Mouse (Mus musculus) heart, postnatal 0 days (tissue): ENCODE measurements around the gene Hivep3. TPM values are rescaled to one million over a fixed set of nuclear protein-coding genes. Genes with fewer than 3 reads are reported as not detected.

ENCODE experiments used
- ATAC-seq: fragments of 200-750 bp; cut with Nextera tagmentation; 2 replicates; pipeline ENCODE4 v1.8.0; 2017; ENCODE audit warnings: low read depth, moderate number of reproducible peaks, moderate library complexity; ENCODE audit not compliant: insufficient read depth
- DNase-seq: peaks from one replicate; pipeline ENCODE4 v3.0.0-alpha.2; 2016; ENCODE audit warnings: low spot score
- H3K27ac ChIP-seq: fragments of 300-500 bp; sonication (generic); 2 replicates; pipeline ENCODE4 v1.5.1; 2014; ENCODE audit warnings: low read depth, mild to moderate bottlenecking
- H3K27me3 ChIP-seq: fragments of 300-500 bp; sonication (generic); 2 replicates; pipeline ENCODE4 v1.6.1; 2014; ENCODE audit warnings: low read length, mixed read lengths; ENCODE audit not compliant: control insufficient read depth, insufficient read depth
- H3K36me3 ChIP-seq: fragments of 300-500 bp; sonication (generic); replicated peaks from 2 replicates; pipeline ENCODE4 v1.6.1; 2014; ENCODE audit warnings: low read length, mixed read lengths; ENCODE audit not compliant: control insufficient read depth, insufficient read depth
- H3K4me1 ChIP-seq: fragments of 300-500 bp; sonication (generic); 2 replicates; pipeline ENCODE4 v1.6.1; 2014; ENCODE audit warnings: antibody characterized with exemption; ENCODE audit not compliant: control insufficient read depth, insufficient read depth
- H3K4me2 ChIP-seq: fragments of 300-500 bp; sonication (generic); 2 replicates; pipeline ENCODE4 v1.6.1; 2014; ENCODE audit warnings: low read depth, mild to moderate bottlenecking, low read length, moderate library complexity
- H3K4me3 ChIP-seq: fragments of 300-500 bp; sonication (generic); 2 replicates; pipeline ENCODE4 v1.5.1; 2014; ENCODE audit warnings: low read depth, low read length
- H3K9ac ChIP-seq: fragments of 300-500 bp; sonication (generic); replicated peaks from 2 replicates; pipeline ENCODE4 v1.6.1; 2014; ENCODE audit warnings: low read depth, low read length, mixed read lengths
- H3K9me3 ChIP-seq: fragments of 300-500 bp; sonication (generic); replicated peaks from 2 replicates; pipeline ENCODE4 v1.6.1; 2016; ENCODE audit warnings: low read length; ENCODE audit not compliant: control insufficient read depth
- CTCF ChIP-seq: IDR thresholded peaks from 2 replicates; pipeline ENCODE4 v1.5.1; 2016; ENCODE audit warnings: antibody characterized with exemption, control low read depth, low read depth
- EP300 ChIP-seq: IDR thresholded peaks from 2 replicates; pipeline ENCODE4 v1.6.1; 2016; ENCODE audit warnings: antibody characterized with exemption, low read depth
- WGBS: fragments of 180-500 bp; shearing (Covaris S2); extraction: QIAGEN DNeasy Blood & Tissue Kit; methylation state at CpG from one replicate; pipeline ENCODE4 v1.1.7; 2014; 5-methylcytosine and 5-hydroxymethylcytosine counted together
- polyA plus RNA-seq: library from polyadenylated mRNA; unstranded; fragments of >200 nt; fragmentation: Nextera tagmentation; extraction: Ambion mirVana; gene quantifications from 2 replicates; pipeline ENCODE4 v1.2.1, GENCODE M21; 2015
- total RNA-seq: library from RNA; depleted of rRNA; stranded (reverse); fragments of >200 nt; gene quantifications from 2 replicates; pipeline ENCODE4 v1.2.3, GENCODE M21; 2014; ENCODE audit warnings: low replicate concordance

The Hivep3 gene
- total and polyA plus RNA-seq, 2 experiments from 2014 or later = 5.8 to 10.4 TPM

DNA sequence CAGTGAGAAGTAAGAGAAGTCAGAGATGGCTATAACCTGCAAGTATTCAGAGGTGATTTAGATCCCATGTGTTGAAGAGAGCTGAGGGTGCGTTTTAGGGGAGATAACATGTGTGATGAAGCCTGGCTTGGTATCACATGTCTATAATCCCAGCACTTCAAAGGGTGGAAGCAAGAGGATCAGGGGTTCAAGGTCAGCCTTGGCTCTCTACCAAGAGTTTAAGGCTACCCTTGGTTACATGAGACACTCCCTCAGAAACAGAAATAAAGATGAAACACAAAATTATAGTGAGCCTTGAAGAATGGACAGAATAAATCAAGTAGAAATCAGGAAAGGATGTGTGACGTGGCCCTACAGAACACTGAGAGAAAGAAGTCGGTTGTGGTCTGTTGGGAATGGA lies 420.2 kb downstream of the Hivep3 start:
- Histone ChIP-seq H3K9me3 (no peaks in the 10 kb centered on the region), H3K4me1 (peaks cover 11% of the 10 kb centered on the region), H3K27me3 (no peaks in the 10 kb centered on the region), H3K4me3 (no peak overlapping the region), H3K27ac (no peak overlapping the region), H3K4me2 (no peak overlapping the region), H3K36me3 (no peaks in the 10 kb centered on the region), H3K9ac (no peak overlapping the region)
- ATAC-seq (no peak), DNase-seq (no peak)
- 69% methylated on average over 3 of the region's 3 CpGs for WGBS
- no peak for TF ChIP-seq EP300
- no peak for TF ChIP-seq CTCF

DNA sequence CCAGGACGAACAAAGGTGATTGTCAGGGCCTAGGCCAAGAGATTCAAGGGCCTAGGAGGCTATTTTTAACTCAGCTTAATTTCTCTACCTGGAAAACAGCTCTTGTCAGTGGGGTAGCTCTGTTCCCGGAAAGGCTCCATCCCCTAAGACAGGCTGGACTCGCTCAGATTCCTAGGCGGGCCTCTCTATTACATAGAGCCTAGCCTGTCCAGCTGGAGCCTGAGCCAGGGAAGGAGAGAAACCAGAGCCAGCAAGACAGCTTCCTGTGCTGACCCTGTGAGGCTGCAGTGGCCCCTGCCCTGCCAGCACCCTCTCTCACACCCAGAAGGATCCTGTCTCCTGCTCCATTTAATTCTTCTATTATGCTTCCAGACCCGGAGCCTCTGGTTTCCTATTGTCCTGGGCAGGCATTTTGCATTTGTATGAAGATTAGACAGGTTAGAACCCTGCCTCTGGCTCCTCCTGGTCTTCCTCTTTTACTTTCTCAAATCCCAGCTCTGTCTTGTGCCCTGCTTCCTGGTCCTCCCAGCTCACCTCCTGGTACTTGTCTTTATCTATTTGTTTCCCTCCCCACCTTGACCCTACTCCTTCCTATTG lies 425.2 kb downstream of the Hivep3 start:
- TF ChIP-seq EP300 (no peak), CTCF (no peak)
- Histone ChIP-seq H3K4me2 (no peak overlapping the region; the same call in 1 of the 2 replicates), H3K36me3 (no peaks in the 10 kb centered on the region), H3K4me3 (no peak overlapping the region), H3K4me1 (peaks cover 26% of the 10 kb centered on the region), H3K27ac (no peak overlapping the region), H3K9ac (no peak overlapping the region), H3K27me3 (no peaks in the 10 kb centered on the region; the same call in 1 of the 2 replicates), H3K9me3 (no peaks in the 10 kb centered on the region)
- ATAC-seq = no peak; the same call in 1 of the 2 replicates
- 22% methylated on average over 5 of the region's 5 CpGs for WGBS
- no peak for DNase-seq

GRCm38 (mm10) chr4:120161166-120161949 lies 427.8 kb downstream of the Hivep3 start, which contains the start of gene Edn2:
Edn2 (plus strand) TSS chr4:120161206.
- H3K4me3 ChIP-seq = 0 out of 2 replicates have a peak within 1 kb of the TSS, but pooled peaks have one; percentile 17
- peak within 1 kb of the TSS; percentile 46 for H3K4me2 ChIP-seq
- no peaks in the 10 kb centered on the region for H3K36me3 ChIP-seq
- DNase-seq = peak; percentile 81
- ATAC-seq = peak; percentile 83
- 46% methylated on average over 25 of the region's 29 CpGs for WGBS
- peak; percentile 17; the same call in 1 of the 2 replicates for TF ChIP-seq CTCF
- TF ChIP-seq EP300 = no peak
- H3K9me3 ChIP-seq = no peaks in the 10 kb centered on the region
- no peak within 1 kb of the TSS for H3K9ac ChIP-seq
- no peaks in the 10 kb centered on the region; the same call in 1 of the 2 replicates for H3K27me3 ChIP-seq
- peaks cover 26% of the 10 kb centered on the region for H3K4me1 ChIP-seq
- no peak within 1 kb of the TSS for H3K27ac ChIP-seq

DNA sequence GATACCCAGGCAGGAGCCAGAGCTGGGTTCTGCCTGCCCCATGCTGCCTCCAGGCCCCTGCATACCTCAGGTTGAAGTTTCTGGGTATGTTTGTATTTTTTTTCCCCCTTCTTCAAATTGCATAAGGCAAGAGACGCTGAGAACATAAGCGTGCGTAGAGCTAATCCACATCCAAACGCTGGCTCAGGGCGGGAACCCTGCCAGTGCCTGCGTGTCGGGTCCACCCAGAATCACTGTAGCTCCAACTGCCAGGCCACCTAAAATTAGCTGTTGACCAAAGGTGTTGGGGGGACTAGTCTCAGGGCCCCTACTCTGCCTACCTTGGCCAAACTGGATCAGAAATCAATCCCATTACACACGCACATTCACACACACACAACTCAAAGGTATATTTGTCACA lies 429.0 kb downstream of the Hivep3 start:
- Histone ChIP-seq H3K9ac (no peak overlapping the region), H3K27me3 (no peaks in the 10 kb centered on the region; the same call in 1 of the 2 replicates), H3K36me3 (no peaks in the 10 kb centered on the region), H3K9me3 (no peaks in the 10 kb centered on the region), H3K4me3 (no peak overlapping the region), H3K4me2 (no peak overlapping the region), H3K4me1 (peaks cover 26% of the 10 kb centered on the region), H3K27ac (no peak overlapping the region)
- ATAC-seq = no peak
- WGBS = 65% methylated on average over 8 of the region's 8 CpGs
- TF ChIP-seq CTCF (no peak), EP300 (no peak)
- DNase-seq = no peak

GRCm38 (mm10) chr4:120163242-120163641 lies 429.7 kb downstream of the Hivep3 start:
- Histone ChIP-seq H3K27me3 (no peaks in the 10 kb centered on the region; the same call in 1 of the 2 replicates), H3K36me3 (no peaks in the 10 kb centered on the region), H3K4me3 (no peak overlapping the region), H3K4me1 (peaks cover 25% of the 10 kb centered on the region), H3K4me2 (no peak overlapping the region), H3K9ac (no peak overlapping the region), H3K9me3 (no peaks in the 10 kb centered on the region), H3K27ac (no peak overlapping the region)
- 18% methylated on average over 11 of the region's 11 CpGs for WGBS
- peak; percentile 31; the same call in 1 of the 2 replicates for ATAC-seq
- no peak for TF ChIP-seq EP300
- TF ChIP-seq CTCF = no peak
- DNase-seq = peak; percentile 53
